Mouse (Mus musculus) activated CD4-positive, CD25-positive, alpha-beta regulatory T cell, adult 4 months (primary cell): ENCODE results near the gene Nt5m. TPM values are rescaled to one million over a fixed set of nuclear protein-coding genes. Genes with fewer than 3 reads are reported as not detected.

Experiments
- ATAC-seq: one replicate; pipeline ENCODE4 v1.8.0; 2017
- polyA plus RNA-seq, 2 experiments: library from polyadenylated mRNA; unstranded; fragments of 100-300 nt; shearing (Covaris generic); gene quantifications; one replicate each; pipeline ENCODE4 v1.2.1; 2017

Gene Nt5m
- polyA plus RNA-seq, 2 experiments from 2014 or later: 8.7 to 8.8 TPM

- no peak for ATAC-seq
Measured at GRCm38 (mm10) chr11:59906521-59907123, 67.4 kb downstream of the Nt5m start.

DNA sequence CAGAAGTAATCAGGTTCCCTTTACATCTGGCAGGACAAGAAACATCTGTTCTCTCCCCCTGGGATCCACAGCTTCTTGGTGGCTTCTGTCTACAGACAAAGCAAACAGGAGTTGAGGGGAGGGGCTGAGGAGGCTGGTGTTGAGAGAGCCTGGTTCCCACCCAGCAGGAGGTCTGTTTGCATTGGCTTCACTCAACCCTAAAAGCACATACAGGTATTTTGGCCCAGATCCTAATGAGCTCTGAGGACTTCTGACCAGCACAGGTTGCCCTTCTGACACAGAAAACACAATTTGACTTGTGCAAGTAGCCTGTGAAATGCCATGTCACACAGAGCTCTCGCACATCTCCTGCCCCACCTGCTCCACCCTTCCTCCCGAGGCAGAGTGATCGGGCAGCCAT lies 69.2 kb downstream of the Nt5m start:
- ATAC-seq: no peak

GRCm38 (mm10) chr11:59910586-59910985 lies 71.3 kb downstream of the Nt5m start:
- no peak for ATAC-seq

- no peak for ATAC-seq
Measured at GRCm38 (mm10) chr11:59911523-59911922, 72.3 kb downstream of the Nt5m start.

DNA sequence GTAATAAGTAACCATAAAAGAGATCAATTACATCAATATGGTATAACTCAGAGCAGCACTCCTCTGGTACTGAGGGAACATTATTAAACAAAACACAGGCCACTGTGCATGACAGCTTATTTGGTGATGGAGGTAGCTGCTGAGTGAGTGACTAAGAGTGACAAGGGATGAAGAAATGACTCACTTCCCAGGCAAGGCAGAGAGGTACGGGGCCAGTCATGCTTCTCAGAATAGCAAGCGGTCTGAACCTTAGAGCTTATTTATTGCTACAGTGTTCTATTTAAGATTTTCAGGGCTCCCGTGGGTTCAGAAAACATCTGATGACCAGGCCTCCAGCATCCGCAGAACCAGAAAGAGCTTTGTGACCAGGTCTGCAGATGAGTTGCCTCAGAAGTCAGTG lies 74.5 kb downstream of the Nt5m start:
- ATAC-seq: no peak

GRCm38 (mm10) chr11:59918014-59918413 lies 78.8 kb downstream of the Nt5m start:
- ATAC-seq: no peak

GRCm38 (mm10) chr11:59919401-59919800 lies 80.2 kb downstream of the Nt5m start:
- no peak for ATAC-seq

DNA sequence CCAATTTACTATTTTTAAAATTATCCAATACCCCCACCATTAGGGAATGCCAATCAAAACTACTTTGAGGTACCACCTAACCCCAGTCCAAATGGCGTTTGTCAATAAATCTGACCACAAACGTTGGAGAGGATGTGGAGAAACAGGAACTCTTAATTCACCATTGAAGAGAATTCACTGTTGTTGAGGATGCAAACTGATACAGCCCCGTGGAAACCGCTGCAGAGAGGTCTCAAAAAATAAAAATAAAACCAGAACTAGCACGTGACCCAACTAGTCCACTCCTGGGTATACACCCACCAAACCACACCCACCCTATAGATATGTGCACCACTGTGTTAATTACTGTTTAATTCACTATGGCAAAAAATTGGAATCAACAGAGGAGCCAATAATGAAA lies 81.1 kb downstream of the Nt5m start:
- no peak for ATAC-seq

DNA sequence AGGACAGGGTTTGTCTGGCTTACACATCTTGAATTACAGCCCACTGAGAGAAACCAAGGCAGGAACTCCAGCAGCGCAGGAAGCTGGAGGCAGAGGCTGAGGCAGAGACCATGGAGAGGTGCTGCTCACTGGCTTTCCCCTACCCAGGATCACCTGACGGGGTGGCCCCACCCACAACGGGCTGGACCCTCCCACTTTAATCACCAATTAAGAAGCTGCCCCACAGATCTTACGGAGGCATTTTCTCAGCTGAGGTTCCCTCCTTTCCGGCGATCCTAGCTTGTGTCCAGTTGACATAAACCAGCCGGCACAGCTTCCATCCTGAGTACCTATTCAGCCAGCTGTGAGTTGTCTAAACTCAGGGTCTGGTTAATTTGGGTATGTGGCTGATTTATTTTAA lies 82.0 kb downstream of the Nt5m start:
- ATAC-seq: no peak

DNA sequence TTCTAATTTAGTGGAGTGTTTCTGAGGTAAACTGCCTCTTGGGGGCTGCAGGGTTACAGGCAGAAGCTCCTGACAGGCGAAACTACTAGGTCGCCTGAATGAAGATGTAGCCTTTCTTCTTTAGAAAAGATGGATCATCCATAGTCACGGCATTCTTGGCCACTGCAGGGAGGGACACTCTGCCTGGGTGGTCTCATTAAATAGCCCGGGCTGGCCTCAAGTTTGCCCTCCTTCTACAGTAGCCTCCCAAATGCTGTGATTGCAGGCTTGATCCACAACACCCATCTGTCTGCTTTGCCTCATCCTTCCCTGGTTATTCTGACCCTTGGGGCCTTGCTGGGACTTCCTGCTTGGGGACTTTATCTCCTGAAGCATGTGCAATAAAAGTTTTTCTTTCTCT lies 90.8 kb downstream of the Nt5m start:
- no peak for ATAC-seq

Other genes with a start within 250 kb of the Nt5m start
- not detected for gene Olfr223, start 246.2 kb upstream of the Nt5m start, polyA plus RNA-seq
- gene Mprip, start 178.1 kb upstream of the Nt5m start, polyA plus RNA-seq: 10 to 100 TPM; 18.3 to 22.0 TPM
- gene Pld6, start 51.8 kb upstream of the Nt5m start, polyA plus RNA-seq: not detected
- 10 to 100 TPM; 18.2 to 28.7 TPM for gene Flcn, start 29.4 kb upstream of the Nt5m start, polyA plus RNA-seq
- 100 to 1,000 TPM in 1 of 2 experiments, 10 to 100 TPM in 1; 95.7 to 102 TPM for gene Cops3, start 391 bp downstream of the Nt5m start, polyA plus RNA-seq
- 1 to 10 TPM; 7.0 to 7.9 TPM for gene Med9, start 108.8 kb downstream of the Nt5m start, polyA plus RNA-seq
- under 1 TPM; 0.20 to 0.29 TPM for gene Rasd1, start 125.5 kb downstream of the Nt5m start, polyA plus RNA-seq
- gene Pemt, start 207.0 kb downstream of the Nt5m start, polyA plus RNA-seq: 1 to 10 TPM; 1.5 to 2.1 TPM